Mouse (Mus musculus) G1E-ER4 (cell line): ENCODE data around the gene Nav1. TPM values are rescaled to one million over a fixed set of nuclear protein-coding genes. Genes with fewer than 3 reads are reported as not detected.

Source experiments
- GATA1 ChIP-seq: IDR thresholded peaks from one replicate; pipeline ENCODE4 v1.8.0; 2012; ENCODE audit warnings: low read length, inconsistent platforms
- polyA plus RNA-seq: library from polyadenylated mRNA; stranded (reverse); fragments of >175 nt; gene quantifications from 2 replicates; pipeline ENCODE4 v1.2.3, GENCODE M21; 2012

Nav1 gene
- polyA plus RNA-seq, 1 experiment, result 0.06 TPM

GRCm38 (mm10) chr1:135440986-135441385, 166.1 kb downstream of the Nav1 start:
- no peak for TF ChIP-seq GATA1

- TF ChIP-seq GATA1, result no peak
These were observed 168.3 kb downstream of the Nav1 start for GRCm38 (mm10) chr1:135438801-135439200.

- TF ChIP-seq GATA1, result no peak
These were observed 171.3 kb downstream of the Nav1 start for GRCm38 (mm10) chr1:135435823-135436222.

GRCm38 (mm10) chr1:135430669-135431017, 176.5 kb downstream of the Nav1 start:
- TF ChIP-seq GATA1, result no peak

- TF ChIP-seq GATA1, result no peak
These were observed 177.0 kb downstream of the Nav1 start, which contains the start of gene Ipo9 for GRCm38 (mm10) chr1:135429901-135430668. Ipo9 (minus strand) TSS chr1:135430499.

GRCm38 (mm10) chr1:135427390-135427789, 179.7 kb downstream of the Nav1 start:
- no peak for TF ChIP-seq GATA1

DNA sequence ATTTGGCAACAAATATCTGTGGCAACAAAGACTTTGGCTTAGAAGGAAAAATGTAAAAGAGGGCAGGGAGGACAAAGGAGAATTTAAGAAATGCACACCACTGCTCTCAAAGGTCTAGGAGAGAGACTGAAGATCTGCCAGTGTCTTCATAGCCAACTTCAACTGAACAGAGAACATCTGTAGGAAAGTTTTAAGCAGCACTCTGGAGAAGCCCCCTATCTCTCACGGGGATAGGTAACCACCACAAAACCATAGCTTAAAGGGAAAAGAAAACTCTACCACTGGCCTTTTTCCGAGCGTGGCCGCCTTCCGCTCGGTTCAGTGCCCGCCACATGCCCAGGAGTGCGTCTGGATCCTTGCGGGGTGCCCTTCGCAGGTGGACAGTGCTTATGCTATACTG, 180.4 kb downstream of the Nav1 start:
- no peak for TF ChIP-seq GATA1

GRCm38 (mm10) chr1:135422772-135423171, 184.3 kb downstream of the Nav1 start:
- no peak for TF ChIP-seq GATA1

GRCm38 (mm10) chr1:135413996-135414395, 193.1 kb downstream of the Nav1 start:
- no peak for TF ChIP-seq GATA1

DNA sequence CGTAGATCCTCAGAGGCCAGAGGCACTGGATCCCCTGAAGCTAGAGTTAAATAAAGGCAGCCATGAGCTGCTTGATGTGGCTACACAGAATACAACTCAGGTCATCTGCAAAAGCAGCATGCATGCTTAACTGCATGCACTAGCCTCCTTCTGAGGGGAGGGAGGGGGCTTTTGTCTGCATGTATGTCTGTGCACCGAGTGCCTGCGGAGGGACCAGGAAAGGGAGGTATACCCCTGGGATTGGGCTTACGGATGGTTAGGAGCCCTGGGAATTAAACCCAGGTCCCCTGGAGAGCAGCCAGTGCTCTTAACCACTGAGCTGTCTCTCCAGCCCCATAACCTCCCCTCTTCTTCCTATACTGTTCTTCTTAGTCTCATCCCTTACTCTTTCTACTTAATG, 195.0 kb downstream of the Nav1 start:
- no peak for TF ChIP-seq GATA1

DNA sequence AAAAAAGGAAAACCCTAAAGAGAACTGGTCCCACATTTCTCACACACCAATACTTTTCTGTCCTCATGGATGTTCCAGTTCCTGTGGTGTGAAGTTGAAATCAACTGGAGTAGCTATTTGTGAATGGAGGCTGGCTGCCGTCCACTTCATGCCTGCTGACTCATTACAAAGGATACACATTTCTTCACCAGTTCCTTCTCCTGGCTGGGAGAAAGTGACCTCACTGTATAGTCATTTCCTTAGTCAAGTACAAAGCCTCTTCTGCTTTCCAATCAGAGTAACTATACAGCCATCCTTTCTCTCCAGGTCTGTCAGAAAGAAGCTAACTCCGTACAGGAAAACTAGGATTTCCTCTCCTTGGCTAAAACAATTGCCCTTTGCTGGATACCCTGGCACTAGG, 196.1 kb downstream of the Nav1 start:
- TF ChIP-seq GATA1, result no peak

GRCm38 (mm10) chr1:135408973-135409372, 198.1 kb downstream of the Nav1 start:
- no peak for TF ChIP-seq GATA1

GRCm38 (mm10) chr1:135405356-135405755, 201.7 kb downstream of the Nav1 start:
- no peak for TF ChIP-seq GATA1

GRCm38 (mm10) chr1:135401452-135402110, 205.5 kb downstream of the Nav1 start:
- TF ChIP-seq GATA1, result no peak

DNA sequence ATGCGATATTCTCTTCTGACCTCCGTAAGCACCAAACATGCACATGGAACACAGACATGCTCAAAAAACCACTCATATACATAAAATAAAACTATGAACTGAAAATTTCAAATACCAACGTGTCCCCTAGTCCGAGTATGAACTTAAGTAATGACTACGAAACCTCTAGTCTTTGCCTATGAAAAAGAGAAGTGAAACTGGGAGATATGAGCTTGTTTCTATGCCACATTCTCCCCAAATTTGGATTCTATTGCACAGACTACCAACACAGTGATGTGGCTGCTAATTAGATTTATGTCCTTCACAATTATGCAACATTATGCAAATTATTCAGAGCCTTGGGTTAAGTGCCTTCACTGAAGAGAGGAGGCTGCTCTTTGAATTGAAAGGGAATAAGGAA, 207.6 kb downstream of the Nav1 start:
- TF ChIP-seq GATA1, result no peak

DNA sequence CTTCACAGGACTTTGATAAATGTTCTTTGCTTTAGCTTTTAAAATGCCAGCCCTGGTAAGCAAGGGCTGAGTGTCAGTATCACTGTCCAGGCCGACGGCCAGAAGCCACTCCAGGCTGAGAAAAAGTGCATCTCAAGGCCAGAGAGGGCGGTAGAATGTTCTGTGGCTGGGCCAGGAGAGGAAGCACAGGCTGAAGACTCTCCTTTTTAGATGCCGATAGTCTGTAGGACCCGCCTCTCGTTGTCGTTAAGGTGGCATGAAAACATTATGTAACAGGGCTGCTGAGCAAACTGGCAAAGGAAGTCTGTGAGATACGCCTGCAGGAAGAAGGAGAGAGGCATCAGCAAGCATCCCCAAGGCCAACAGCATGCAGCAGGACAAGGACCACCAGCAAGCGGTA, 221.9 kb downstream of the Nav1 start:
- no peak for TF ChIP-seq GATA1

Other genes starting within 250 kb of the Nav1 start
- gene Shisa4, start 232.1 kb downstream of the Nav1 start, polyA plus RNA-seq, result 0.05 TPM in 1 of 2 replicates, not detected in the other
- gene Ipo9, start 176.8 kb downstream of the Nav1 start, polyA plus RNA-seq, result 15.8 and 17.2 TPM in 2 replicates
- 0.17 and 0.29 TPM in 2 replicates for gene Csrp1, start 112.8 kb upstream of the Nav1 start, polyA plus RNA-seq
- 46.8 and 53.6 TPM in 2 replicates for gene Phlda3, start 158.8 kb upstream of the Nav1 start, polyA plus RNA-seq
- 0.12 TPM in 1 of 2 replicates, not detected in the other for gene Tnni1, start 172.1 kb upstream of the Nav1 start, polyA plus RNA-seq
- not detected in 2 replicates for gene Lad1, start 211.3 kb upstream of the Nav1 start, polyA plus RNA-seq
- not detected in 2 replicates for gene Tnnt2, start 229.1 kb upstream of the Nav1 start, polyA plus RNA-seq